Mouse (Mus musculus): ENCODE measurements around the gene Ap5s1.

Ap5s1 gene

GRCm38 (mm10) chr2:131187602-131187922 is 19.3 kb upstream of the Ap5s1 start:
- DNase-seq (ENCODE audit: low spot score): no peak

GRCm38 (mm10) chr2:131188311-131188710 is 18.6 kb upstream of the Ap5s1 start:
- no peak for DNase-seq (ENCODE audit: low spot score)

- no peak for DNase-seq (ENCODE audit: low spot score)
Measured at GRCm38 (mm10) chr2:131189521-131190309, 17.2 kb upstream of the Ap5s1 start.

- DNase-seq (ENCODE audit: low spot score): peak; percentile 85
Measured at GRCm38 (mm10) chr2:131190344-131191004, 16.4 kb upstream of the Ap5s1 start.

- DNase-seq (ENCODE audit: low spot score): no peak
Measured at GRCm38 (mm10) chr2:131191005-131191390, 15.9 kb upstream of the Ap5s1 start.

GRCm38 (mm10) chr2:131196606-131197316 is 10.1 kb upstream of the Ap5s1 start:
- DNase-seq (ENCODE audit: low spot score): no peak

- no peak for DNase-seq (ENCODE audit: low spot score)
Measured at GRCm38 (mm10) chr2:131200710-131201109, 6.2 kb upstream of the Ap5s1 start.

GRCm38 (mm10) chr2:131201262-131201661 is 5.6 kb upstream of the Ap5s1 start:
- DNase-seq (ENCODE audit: low spot score): no peak

GRCm38 (mm10) chr2:131203816-131204409 is 3.0 kb upstream of the Ap5s1 start:
- DNase-seq (ENCODE audit: low spot score): no peak

- DNase-seq (ENCODE audit: low spot score): no peak
Measured at GRCm38 (mm10) chr2:131204410-131204981, 2.4 kb upstream of the Ap5s1 start.

- DNase-seq (ENCODE audit: low spot score): no peak
Measured at GRCm38 (mm10) chr2:131205521-131206182, 1.2 kb upstream of the Ap5s1 start.

GRCm38 (mm10) chr2:131208356-131208755 is 1.5 kb downstream of the Ap5s1 start:
- no peak for DNase-seq (ENCODE audit: low spot score)

- no peak for DNase-seq (ENCODE audit: low spot score)
Measured at GRCm38 (mm10) chr2:131209125-131209795, 2.4 kb downstream of the Ap5s1 start.

- peak; percentile 96 for DNase-seq (ENCODE audit: low spot score)
Measured at GRCm38 (mm10) chr2:131209969-131210792, 3.3 kb downstream of the Ap5s1 start.

GRCm38 (mm10) chr2:131211026-131211615 is 4.2 kb downstream of the Ap5s1 start:
- no peak for DNase-seq (ENCODE audit: low spot score)

GRCm38 (mm10) chr2:131213773-131214172 is 6.9 kb downstream of the Ap5s1 start:
- no peak for DNase-seq (ENCODE audit: low spot score)

GRCm38 (mm10) chr2:131215941-131216858 is 9.3 kb downstream of the Ap5s1 start:
- DNase-seq (ENCODE audit: low spot score): no peak

- no peak for DNase-seq (ENCODE audit: low spot score)
Measured at GRCm38 (mm10) chr2:131220030-131220429, 13.2 kb downstream of the Ap5s1 start.
